Mouse (Mus musculus) cerebellum, postnatal 4 days (tissue): Measurements from ENCODE around the gene Fanca.
"Not testable (repeated sequence)": the region's sequence is repeated elsewhere in the genome, so short reads cannot be mapped to it uniquely, and the experiment has no call there.

Source experiments
- DNase-seq, 2 experiments: peaks; one replicate each; pipeline ENCODE4 v3.0.0; 2022; ENCODE audit warnings: low spot score in 2 of 2, mixed read lengths in 1 of 2

Fanca gene

DNA sequence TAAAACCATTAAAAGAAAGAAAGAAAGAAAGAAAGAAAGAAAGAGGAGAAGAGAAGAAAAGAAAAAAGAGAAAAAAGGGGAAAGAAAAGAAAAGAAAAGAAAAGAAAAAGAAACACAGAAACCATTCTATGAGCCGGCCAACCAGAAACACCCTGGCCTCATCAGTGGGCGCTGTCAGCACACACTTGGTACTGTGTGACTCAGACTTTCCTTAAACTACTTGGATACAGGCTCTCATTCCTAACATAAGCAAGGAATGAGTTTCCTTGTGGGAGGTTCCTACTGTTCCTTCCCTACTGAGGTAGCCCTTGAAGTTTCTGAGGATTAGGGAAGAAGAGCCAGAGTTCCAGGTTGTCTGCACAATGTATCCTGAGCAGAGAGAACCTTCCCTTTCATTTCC, 12.9 kb upstream of the Fanca start:
- DNase-seq: no peak

DNA sequence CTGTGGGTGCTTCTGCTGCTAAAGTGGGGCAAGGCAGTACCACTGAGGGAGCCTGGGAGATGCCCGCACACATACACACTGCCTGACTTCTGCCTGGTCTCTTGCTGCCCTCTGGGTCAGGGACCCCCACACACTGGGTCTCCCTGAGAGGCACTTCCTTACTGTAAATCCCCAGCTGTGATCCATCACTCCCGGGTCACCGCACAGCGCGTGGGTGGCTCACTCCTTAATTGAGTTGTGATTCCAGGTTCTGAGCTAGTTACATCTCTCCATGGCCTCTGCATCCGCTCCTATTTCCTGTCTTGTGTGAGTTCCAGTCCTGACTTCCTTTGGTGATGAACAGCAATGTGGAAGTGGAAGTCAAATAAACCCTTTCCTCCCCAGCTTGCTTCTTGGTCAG, 12.3 kb upstream of the Fanca start:
- no peak for DNase-seq

DNA sequence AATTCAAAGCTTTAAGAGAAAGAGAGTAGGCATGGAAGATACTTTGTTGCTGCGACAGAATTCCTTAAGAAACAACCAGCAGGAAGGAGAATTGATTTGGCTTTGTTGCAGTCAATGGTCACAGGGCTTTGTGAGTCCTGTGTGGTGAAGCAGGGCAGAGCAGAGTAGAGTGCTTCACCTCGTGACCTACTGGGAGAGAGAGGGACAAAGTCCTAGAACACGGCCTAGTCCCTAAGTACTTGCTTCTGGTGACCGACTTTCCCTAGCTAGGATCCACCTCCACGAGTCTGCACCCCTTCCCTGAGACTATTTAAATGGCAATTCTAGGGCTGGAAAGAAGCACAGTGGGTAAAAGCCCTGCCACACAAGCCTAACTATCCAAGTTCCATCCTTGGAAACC, 11.6 kb upstream of the Fanca start:
- DNase-seq: no peak

DNA sequence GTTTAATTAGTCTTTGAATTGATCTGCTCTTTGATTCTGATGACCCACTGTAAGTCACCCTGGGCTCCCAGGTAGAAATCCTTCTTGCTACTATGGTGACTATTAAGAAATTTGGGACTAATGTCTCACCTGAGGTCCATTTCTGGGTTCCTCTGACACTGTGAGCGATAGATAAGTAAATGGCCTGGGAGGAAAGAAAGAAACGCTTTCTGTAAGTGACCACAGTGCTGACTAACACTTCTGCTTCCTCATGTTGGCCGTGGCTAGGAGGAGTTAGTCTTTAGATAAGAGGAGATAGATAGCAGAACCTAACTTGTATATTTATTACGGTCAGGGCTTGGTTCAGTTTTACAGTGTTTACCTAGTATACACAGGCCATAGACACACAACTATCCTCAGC, 11.0 kb upstream of the Fanca start:
- DNase-seq: no peak

DNA sequence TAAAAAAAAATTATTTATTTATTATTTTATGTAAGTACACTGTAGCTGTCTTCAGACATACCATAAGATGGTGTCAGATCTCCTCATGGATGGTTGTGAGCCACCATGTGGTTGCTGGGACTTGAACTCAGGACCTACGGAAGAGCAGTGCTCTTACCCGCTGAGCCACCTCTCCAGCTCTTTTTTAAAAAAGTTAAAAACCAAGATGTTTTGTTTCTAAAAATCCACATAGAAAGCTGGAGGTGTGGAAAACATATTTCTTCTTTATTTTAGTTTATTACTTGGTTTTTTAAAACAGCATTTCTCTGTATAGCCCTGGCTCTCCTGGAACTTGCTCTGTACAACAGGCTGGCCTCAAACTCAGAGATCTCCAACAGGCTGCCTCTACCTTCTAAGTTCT, 10.2 kb upstream of the Fanca start:
- no peak for DNase-seq

DNA sequence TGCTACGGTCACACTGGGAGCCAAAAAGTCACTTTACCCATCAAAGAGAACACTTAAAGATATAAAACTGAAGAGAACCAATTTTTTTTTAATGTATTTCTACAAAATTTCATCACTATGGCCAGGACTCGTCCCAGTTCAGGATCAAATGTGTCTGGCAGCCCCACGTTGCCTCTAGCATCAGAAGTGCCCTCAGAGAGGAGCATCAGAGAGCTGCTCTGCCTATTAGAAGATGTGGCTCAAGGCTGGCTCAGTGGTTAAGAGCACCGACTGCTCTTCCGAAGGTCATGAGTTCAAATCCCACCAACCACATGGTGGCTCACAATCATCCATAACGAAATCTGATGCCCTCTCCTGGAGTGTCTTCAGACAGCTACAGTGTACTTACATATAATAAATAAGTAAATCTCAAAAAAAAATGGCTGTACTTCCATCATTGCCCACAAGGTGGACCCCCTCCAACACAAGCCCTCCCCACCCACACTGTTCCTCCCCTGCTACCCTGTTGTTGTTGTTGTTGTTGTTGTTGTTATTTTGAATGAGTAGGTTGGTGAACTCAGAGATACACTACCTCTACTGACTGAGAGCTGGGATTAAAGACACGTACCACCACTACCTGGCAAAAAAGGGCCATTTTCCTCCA, 1.3 kb upstream of the Fanca start:
- DNase-seq: peak in 1 of 2 experiments; percentile 40

DNA sequence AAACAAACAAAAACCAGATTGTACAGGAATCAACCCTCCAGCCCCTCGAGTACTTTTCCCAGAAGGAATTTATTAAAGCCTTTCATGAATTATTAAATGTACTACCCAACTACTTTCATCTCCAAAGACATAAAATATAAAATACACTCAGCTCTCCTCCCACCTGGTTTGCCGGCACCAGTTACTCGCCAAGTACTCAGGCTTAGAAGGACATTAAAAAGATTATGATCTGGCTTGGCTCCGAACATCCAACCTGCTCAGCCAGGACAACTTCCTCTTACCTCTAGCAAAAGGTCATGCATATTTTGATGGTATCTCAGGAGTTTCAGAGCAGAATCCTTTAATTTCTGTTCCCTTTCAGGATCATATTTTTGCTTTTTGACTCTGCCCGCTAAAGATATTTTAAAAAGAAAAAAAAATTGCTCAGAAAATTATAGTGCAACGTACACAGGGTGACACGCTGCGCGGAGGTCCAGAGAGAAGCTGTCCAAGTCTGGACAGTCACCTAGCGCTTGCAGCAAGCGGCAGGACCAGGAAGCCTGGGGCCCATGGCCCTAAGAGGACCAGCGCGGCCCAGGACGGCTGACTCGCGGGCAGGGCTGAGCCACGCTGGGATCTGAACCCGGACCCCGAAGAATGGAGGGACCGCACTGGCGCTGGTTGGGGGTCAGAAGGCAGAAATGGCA, 452 bp downstream of the Fanca start:
- no peak for DNase-seq

DNA sequence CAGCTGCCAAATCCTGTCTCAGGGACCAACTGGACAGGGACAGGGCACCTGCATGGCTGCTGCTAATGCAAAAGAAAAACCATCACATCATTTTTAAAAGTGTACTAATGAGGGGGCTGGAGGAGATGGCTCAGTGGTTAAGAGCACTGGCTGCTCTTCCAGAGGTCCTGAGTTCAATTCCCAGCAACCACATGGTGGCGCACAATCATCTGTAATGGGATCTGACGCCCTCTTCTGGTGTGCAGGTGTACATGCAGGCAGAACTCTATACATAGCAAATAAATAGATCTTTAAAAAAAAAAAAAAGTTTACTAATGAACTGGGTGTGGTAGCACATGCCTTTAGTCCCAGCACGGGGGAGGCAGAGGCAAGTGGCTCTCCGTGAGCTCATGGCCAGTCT, 9.6 kb downstream of the Fanca start:
- DNase-seq: no peak

DNA sequence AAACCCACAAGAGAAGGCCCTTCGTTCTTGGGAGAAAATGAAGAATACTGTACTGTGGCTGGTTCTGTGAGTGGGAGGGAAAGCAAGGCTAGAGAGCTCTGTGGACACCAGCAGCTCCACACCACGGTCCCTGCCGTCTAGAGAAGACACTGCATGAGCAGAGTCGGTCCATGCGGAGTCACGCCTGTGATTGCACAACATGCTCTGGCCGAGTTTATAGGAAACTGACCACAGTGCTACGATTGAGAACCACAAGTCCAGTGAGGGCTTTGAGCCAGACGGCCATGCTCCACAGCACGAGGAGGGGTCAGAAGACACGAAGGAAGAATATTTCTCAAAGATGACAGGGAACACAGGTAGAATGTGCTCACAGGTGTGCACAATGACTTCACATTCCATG, 20.1 kb downstream of the Fanca start:
- DNase-seq: no peak

DNA sequence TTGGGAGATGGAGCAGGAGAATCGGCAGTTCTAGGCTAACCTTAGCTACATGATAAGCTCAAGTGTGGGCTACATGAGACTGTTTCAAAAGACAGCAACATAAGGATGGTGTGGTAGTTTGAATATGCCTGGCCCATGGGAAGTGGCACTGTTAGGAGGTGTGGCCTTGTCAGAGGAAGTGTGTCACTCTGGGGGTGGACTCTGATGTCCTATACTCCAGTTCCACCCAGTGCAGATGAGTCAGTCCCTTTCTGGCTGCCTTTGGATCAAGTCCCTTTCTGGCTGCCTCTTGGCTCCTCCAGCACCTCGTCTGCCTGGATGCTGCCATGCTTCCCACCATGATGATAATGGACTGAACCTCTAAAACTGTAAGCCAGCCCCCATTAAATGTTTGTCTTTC, 25.6 kb downstream of the Fanca start:
- no peak for DNase-seq

DNA sequence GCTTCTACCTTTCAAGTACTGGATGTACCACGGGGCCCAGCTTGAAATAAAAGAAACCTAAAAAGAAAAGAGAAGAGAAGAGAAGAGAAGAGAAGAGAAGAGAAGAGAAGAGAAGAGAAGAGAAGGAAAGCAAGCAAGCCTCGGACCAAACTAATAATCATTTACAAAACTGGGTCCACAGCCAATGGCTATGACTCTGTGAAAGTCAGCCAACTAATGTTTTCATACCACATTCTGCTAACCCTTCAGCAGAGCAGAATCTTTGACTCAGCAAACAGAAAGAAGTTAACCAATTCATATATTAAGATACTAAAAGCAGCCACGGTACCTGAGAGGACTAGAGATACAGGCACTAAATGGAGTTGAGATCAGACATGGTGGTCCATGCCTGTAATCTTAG, 26.1 kb downstream of the Fanca start:
- no peak for DNase-seq

DNA sequence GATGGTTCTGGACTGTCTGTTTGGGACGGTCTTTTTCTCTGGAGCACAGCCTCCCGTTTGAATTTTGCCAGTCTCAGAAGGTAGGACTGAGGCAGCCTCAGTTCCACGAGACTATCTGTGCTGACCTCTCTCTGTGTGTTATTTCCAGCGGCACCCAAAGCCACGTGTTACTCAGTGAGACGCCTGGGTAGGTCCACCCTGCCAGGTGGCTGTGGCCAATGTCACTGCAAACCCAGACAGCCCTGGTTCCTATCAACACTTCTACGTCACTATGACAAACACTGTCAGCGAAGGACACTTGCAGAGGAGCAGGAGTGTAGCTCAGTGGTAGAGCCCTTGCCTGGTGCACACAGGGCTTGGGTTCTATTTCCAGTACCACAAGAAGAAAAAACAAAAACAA, 26.7 kb downstream of the Fanca start:
- no peak for DNase-seq

DNA sequence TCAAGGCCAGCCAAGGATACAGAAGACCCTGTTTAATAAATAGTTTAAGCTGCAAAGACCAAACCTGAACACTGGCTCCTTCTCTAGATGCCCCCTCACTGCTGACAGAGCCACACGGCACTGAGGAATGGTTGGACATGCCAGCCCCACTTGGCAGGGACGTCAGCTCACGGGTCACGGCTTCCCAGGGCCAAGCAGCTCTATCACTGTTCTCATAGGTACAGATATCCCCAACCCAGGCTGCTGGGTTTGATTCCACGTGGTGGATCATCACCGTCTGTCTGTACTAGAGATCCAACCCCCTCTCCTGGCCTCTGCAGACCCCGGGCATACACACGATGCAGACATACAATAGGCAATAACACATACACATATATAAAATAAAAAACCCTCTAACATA, 27.7 kb downstream of the Fanca start:
- DNase-seq: no peak

DNA sequence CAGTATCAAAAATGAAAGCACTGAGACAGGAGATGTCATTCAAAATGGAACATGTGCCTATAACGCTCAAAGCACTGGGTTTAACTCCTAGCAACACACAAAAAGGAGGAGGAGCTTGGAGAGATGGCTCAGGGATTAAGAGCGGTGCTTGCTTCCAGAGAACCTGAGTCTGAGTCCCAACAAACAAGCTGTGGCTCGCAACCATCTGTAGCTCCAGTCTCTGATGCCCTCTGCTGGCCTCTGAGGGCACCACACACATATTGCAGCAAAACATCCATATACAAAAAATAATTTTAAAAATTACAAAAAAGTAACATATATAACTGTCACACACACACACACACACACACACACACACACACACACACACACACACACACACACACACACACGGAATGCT, 28.2 kb downstream of the Fanca start:
- DNase-seq: peak in 1 of 2 experiments; percentile 26

DNA sequence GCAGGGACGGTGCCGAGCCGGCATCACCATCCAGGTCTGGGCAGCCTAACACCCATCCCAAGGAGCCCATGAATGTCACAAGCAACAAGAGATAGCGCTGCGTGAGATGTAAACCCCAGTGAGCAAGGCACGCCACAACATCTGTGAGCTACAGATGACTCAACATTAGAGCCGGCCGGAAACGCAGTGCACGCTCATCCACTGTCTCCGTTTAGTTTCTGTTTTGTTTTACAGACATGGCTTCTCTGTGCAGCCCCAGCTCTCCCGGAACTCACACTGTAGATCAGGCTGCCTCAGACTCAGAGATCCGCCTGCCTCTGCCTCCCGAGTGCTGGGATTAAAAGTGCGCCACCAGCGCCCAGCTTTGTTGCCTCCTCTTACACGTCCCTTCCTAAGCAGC, 31.0 kb downstream of the Fanca start:
- no peak for DNase-seq

DNA sequence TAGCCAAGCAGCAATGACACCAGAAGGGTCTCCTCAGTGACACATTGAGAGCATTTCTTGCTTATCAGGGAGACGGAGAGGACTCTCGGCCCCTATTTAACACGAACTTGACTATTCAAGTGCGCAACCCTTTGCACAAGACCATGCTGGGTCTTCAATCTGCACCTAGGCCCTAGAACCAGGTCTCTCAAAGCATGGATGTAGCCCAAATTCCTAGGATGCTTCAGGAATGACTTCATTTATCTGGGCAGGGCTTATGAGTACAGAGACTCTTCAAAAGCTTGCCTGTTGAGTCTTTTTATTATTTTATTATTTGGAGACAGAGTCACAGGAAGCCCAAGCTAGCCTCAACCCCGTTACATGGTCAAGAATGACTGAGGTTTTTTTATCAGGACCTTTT, 33.9 kb downstream of the Fanca start:
- DNase-seq: no peak

DNA sequence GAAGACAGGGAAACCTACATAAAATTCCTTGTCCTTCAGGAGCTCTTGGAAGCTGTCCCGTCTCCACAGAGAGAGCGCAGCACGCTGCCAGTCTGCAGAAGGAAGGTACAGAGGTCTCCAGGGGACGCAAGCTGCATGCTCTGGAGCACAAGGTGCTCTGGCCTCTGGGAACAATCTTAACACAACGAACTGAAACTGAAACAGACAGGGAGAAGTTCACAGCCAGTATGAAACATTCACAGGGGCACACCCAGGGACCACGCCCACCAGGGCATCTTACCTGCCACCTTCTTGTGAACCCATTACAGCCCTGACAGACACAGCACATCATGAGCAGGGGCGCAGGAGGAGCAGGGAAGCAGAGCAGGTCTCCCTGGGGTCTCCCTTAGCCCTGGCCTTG, 34.4 kb downstream of the Fanca start:
- DNase-seq: no peak

DNA sequence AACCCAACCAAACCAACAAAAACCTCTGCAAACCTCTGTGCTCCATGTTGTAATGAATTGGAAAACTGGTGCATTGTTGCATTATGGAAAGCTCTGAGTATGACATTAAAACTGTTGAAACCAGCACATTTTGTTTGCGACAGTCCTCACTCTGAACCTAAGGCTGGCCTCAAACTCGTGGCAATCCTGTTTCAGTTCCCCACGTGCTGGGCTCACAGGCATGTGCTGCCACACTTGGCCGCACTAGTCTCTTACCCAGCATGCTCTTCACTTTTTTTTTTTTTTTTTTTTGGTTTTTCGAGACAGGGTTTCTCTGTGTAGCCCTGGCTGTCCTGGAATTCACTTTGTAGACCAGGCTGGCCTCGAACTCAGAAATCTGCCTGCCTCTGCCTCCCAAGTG, 35.4 kb downstream of the Fanca start:
- not testable (repeated sequence) for DNase-seq

DNA sequence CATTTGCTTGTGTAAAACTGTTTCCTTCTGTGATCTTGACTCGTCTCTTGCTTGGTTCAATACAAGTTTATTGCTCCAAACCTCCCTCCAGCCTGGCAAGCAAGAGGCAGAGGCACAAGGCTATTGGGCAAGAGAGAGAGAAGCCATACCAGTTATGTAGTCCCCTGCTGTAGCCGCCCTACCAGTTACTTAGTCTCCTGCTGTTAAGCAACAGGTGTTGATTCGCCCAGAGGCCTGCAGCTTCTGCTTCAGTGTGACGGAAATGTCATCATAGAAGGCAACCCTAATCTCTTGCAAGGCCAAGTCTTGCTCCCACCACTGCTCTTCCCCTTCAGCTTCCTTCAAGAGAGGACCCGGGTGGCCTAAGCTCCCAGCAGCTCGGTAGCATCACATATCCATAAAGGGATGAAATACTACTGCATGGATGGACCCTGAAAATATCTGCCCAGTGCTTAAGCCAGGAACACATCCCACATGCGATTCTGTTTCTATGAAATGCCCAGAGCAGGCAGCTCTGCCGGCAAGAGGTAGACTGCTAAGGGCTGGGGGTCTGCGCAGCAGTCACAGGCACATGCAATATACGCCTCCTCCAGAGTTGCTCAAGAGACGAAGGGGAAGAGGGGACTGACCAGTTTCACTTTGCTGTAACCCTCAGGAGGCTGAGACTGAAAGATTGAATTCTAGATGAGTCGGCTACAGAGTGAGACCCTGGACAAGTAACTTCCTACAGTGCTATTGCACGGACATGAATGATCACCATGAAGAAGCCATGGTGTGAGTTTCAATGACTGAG, 37.9 kb downstream of the Fanca start:
- DNase-seq: no peak

DNA sequence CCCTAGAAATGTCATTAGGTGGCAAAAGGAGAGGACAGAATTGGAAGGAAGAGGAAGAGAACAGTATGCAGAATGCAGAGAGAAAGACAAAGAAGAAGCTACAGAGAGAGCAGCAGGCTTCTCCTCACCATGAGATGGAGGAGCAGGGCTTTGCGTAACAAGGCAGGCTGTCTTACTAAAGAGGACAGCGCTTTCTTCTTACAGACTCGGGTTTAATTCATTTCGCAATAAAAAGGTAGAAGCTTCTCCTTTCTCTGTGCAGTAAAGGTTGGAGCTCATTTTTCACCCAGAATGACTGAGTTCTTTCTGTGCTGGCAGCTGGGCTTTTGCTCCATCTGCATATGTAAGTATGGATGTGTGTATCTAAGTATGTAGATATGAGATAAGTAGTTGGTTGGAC, 38.5 kb downstream of the Fanca start:
- no peak for DNase-seq

DNA sequence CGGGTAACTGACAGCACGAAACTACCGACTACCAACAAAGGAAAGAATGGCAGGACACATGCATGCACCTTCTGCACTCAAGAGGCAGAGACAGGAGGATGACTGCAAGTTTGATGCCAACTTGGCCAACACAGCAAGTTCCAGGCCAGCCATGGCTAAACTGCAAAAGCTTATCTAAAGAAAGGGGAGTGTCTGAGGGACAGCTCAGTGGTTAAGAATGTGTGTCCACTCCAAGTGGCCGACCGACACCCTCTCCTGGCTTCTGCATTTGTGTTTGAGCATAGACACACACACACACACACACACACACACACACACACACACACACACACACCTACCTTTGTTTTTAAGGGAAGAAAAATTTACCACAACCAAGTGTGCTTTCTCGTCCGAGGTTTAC, 39.9 kb downstream of the Fanca start:
- DNase-seq: no peak

DNA sequence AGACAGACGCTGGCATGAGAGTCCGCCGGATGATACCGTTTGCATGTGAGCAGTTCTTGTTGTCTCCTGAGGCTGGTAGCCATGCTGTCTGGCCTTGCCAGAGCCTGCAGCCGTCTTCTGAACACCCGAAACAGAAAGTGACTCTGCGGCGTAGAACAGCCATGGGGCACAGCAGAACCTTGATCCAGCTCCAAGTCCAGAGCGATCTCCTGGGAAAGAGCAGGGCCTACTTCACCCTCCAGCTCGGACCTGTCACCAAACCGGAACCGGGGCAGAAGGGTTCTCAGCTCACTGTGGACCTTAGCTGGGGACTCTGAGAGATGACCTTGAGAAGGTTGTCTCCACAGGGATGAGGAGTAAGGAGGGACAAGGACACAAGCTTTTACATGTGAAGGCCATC, 43.3 kb downstream of the Fanca start:
- DNase-seq: no peak

DNA sequence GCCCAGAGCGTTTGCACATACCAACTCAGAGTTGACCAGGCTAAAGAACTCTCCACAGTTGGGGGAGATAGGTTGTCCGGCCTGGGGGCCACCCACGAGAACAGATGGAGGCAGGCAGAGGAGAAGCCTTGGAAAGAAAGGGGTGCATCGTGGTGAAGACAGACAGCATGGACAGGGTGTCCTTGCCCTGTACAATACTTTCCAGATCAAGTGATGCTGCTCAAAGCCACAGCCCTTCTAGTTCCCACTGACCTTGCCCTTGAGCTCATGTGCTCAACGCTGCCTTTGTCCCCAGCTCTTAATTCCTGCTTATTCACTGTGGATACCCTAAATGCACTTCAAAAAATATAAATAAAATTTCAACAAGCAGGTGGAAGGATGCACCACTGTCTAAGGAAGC, 43.9 kb downstream of the Fanca start:
- no peak for DNase-seq
